Mouse (Mus musculus) neural tube, embryonic 11.5 days (tissue): ENCODE measurements around the gene Prr12. TPM values are rescaled to one million over a fixed set of nuclear protein-coding genes. Genes with fewer than 3 reads are reported as not detected.

Experiments
- ATAC-seq: fragments of 200-750 bp; cut with Nextera tagmentation; 2 replicates; pipeline ENCODE4 v1.8.0; 2017; ENCODE audit warnings: moderate number of reproducible peaks, mild to moderate bottlenecking, moderate TSS enrichment, moderate library complexity; ENCODE audit not compliant: insufficient read depth, low FRiP score, low TSS enrichment
- DNase-seq: peaks from one replicate; pipeline ENCODE4 v3.0.0-alpha.2; 2015; ENCODE audit warnings: low spot score
- H3K27ac ChIP-seq: fragments of 300-500 bp; sonication (generic); 2 replicates; pipeline ENCODE4 v1.5.1; 2014; ENCODE audit warnings: low read depth, mild to moderate bottlenecking, low read length
- H3K27me3 ChIP-seq: fragments of 300-500 bp; sonication (generic); 2 replicates; pipeline ENCODE4 v1.6.1; 2014; ENCODE audit warnings: mild to moderate bottlenecking, low read length, mixed read lengths; ENCODE audit not compliant: control insufficient read depth, insufficient read depth
- H3K36me3 ChIP-seq: fragments of 300-500 bp; sonication (generic); 2 replicates; pipeline ENCODE4 v1.6.1; 2014; ENCODE audit warnings: mild to moderate bottlenecking, low read length, moderate library complexity, mixed read lengths; ENCODE audit not compliant: control insufficient read depth, insufficient read depth
- H3K4me1 ChIP-seq: fragments of 300-500 bp; sonication (generic); 2 replicates; pipeline ENCODE4 v1.6.1; 2014; ENCODE audit warnings: low read length, mixed read lengths; ENCODE audit not compliant: control insufficient read depth, insufficient read depth
- H3K4me2 ChIP-seq: fragments of 300-500 bp; sonication (generic); 2 replicates; pipeline ENCODE4 v1.6.1; 2014; ENCODE audit warnings: low read depth, mild to moderate bottlenecking, moderate library complexity
- H3K4me3 ChIP-seq: fragments of 300-500 bp; sonication (generic); 2 replicates; pipeline ENCODE4 v1.5.1; 2014; ENCODE audit warnings: low read depth, low read length
- H3K9ac ChIP-seq: fragments of 300-500 bp; sonication (generic); 2 replicates; pipeline ENCODE4 v1.6.1; 2014; ENCODE audit warnings: mild to moderate bottlenecking, low read length
- H3K9me3 ChIP-seq: fragments of 300-500 bp; sonication (generic); 2 replicates; pipeline ENCODE4 v1.6.1; 2016; ENCODE audit warnings: low read length; ENCODE audit not compliant: control insufficient read depth
- whole genome bisulfite sequencing: fragments of 180-500 bp; shearing (Covaris S2); extraction: QIAGEN DNeasy Blood & Tissue Kit; methylation state at CpG from one replicate; pipeline ENCODE4 v1.1.7; 2014; 5-methylcytosine and 5-hydroxymethylcytosine counted together
- polyA plus RNA-seq: library from polyadenylated mRNA; unstranded; fragments of >200 nt; fragmentation: Nextera tagmentation; extraction: Ambion mirVana; gene quantifications from 2 replicates; pipeline ENCODE4 v1.2.1, GENCODE M21; 2014

Prr12 gene
- polyA plus RNA-seq, 1 experiment from 2014 or later = 13.2 TPM

DNA sequence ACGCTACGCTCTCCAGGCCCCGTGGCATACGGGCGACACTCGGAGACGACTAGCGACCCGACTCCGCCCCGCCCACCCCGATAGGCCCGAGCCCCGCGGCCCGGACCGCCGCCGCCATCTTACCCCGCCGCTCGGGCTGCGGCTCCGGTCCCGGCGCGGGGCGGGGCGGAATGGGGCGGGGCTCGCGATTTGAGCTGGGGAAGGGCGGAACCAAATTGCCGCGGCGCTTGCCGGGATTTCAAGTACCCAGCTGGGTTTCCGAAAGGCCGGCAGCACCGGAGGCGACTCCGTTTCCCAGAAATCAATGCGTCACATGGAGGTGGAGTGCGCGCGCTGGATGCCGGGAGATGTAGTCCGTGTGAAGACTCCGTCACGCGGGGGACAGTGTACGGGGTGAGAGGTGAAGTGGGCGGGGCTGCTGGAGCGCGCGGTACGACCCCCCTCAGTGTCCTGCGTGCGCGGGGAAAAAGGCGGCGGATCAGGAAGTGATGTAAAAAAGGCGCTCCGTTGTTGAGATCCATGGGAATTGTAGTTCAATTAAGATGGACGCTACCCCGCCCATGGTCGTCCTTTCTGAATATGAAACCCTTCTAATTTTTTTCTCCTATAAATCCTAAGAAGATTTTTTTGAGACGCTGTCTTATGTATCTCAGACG lies 36.6 kb downstream of the Prr12 start, which contains the start of gene Scaf1:
TSS of gene Scaf1 (minus strand) at position 407 of the 656 bp plus-strand sequence.
- peak; percentile 90 for ATAC-seq
- Histone ChIP-seq H3K36me3 (peaks cover 15% of the 10 kb centered on the region), H3K27ac (peak within 1 kb of the TSS; percentile 72), H3K4me1 (peaks cover 12% of the 10 kb centered on the region), H3K4me2 (peak within 1 kb of the TSS; percentile 84), H3K4me3 (peak within 1 kb of the TSS; percentile 76), H3K27me3 (no peaks in the 10 kb centered on the region), H3K9me3 (no peaks in the 10 kb centered on the region), H3K9ac (peak within 1 kb of the TSS; percentile 93)
- 1% methylated on average over 69 of the region's 69 CpGs for WGBS
- peak; percentile 100 for DNase-seq

DNA sequence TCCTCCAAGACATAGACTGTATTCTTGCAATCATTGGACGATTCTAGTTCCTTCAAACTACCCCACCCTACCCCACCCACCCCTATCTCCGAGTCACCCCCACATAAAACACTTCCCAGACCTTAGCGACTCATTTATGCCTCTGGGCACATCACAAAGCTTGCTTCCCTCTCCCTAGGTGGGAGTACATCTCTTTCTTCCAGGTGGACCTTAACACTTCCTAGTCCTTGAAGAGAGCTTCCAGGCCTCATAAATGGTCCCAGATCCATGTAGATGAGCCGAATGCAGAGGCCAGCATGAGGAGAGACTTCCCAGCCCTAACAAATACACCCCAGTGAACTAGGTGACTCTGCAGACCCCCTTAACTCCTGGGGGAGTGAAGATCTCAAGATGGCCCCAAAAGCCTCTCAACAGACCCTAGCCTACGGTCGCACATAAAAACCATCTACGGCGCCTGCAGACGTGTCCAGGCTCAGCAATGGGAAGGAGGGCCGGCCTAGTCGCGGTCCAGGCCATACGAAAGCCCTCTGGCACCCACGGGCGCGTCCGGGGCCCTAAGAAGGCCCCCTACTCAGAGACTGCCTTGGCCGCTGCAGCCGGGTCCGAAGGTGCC lies 37.2 kb downstream of the Prr12 start:
- WGBS = 1% methylated on average over 20 of the region's 20 CpGs
- ATAC-seq = no peak; the same call in 1 of the 2 replicates
- no peak for DNase-seq
- Histone ChIP-seq H3K9ac (peak overlapping the region; percentile 93), H3K4me3 (peak overlapping the region; percentile 76), H3K4me2 (peak overlapping the region; percentile 82), H3K9me3 (no peaks in the 10 kb centered on the region), H3K36me3 (peaks cover 17% of the 10 kb centered on the region), H3K27ac (peak overlapping the region; percentile 44; the same call in 1 of the 2 replicates), H3K27me3 (no peaks in the 10 kb centered on the region), H3K4me1 (peaks cover 12% of the 10 kb centered on the region)

DNA sequence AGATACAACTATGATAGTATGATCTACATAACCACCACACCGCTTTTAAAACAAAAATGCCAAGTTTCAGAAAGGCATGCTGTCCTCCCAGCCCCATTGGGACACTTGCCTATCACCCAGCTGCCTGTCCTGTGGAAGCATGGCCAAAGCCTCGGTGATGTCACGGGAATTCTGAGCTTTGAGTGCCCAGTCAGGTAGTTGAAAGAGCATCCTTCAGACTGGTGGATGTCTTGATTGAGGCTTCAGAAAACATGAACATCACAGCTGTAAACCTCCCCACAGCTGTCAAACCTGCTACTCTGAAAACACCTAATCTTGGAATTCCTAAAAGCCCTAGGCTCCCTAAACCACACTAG lies 38.6 kb downstream of the Prr12 start:
- no peak overlapping the region for H3K27ac ChIP-seq
- WGBS = 96% methylated on average over 3 of the region's 3 CpGs
- H3K36me3 ChIP-seq = peaks cover 22% of the 10 kb centered on the region
- H3K4me2 ChIP-seq = no peak overlapping the region
- H3K9me3 ChIP-seq = no peaks in the 10 kb centered on the region
- no peak for ATAC-seq
- DNase-seq = no peak
- no peaks in the 10 kb centered on the region for H3K27me3 ChIP-seq
- H3K4me1 ChIP-seq = peaks cover 12% of the 10 kb centered on the region
- H3K4me3 ChIP-seq = no peak overlapping the region
- H3K9ac ChIP-seq = no peak overlapping the region

DNA sequence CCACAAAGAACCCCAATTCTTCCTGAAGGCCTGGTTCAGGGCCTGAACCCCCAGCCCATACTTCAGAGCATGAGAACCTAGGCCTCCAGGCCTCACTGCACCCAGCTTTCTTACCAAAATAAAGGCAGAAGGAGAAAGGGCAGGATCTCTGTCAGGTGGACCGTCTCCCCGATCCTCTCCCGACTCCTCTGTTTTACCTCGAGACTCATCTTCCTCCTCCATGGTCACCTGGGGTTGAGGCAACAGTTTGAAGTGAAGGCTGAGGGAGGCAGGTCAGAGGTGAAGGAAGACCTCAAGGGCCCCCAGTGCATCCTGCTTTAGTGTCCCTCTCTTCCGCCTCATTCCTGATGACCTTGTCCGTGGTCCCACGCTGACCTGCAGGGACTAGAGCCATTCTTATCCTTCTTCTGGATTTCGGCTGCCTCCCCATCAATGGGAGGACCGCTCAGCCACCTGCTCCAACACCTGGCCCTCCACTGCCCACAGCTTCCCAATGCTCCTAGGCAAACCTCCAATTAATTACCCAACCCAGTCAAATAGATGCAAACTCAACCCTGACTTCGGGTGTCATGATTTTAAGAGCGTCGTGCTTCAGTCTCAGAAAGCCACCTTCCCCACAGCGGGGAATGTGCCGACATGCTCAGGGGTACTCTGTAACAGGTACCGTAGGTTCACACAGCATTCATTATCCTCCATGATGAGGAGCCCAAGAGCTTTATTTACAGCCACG lies 39.1 kb downstream of the Prr12 start:
- Histone ChIP-seq H3K4me3 (no peak overlapping the region), H3K9me3 (no peaks in the 10 kb centered on the region), H3K4me2 (no peak overlapping the region), H3K27me3 (no peaks in the 10 kb centered on the region), H3K36me3 (peaks cover 25% of the 10 kb centered on the region), H3K9ac (no peak overlapping the region), H3K27ac (no peak overlapping the region), H3K4me1 (peaks cover 12% of the 10 kb centered on the region)
- ATAC-seq (no peak), DNase-seq (no peak)
- WGBS = 96% methylated on average over 16 of the region's 16 CpGs

DNA sequence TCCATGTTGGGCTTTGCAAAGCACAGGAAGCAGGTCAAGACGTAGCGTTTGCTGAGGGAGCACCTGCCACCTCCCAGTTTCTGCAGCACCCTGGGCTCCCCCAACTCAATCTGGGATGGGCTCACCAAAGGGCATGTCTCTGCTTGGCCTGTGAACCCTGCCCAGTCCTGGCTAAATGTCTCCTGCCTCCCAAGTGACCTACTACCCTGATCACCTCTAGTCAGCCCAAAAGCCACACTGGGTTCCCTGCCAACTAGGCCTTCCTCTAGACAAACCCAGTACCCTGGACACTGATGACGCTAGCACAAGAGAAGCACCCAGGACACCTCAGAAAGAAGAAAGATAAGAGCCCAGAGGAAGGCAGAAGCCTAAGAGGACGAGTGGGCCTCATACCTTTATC lies 39.9 kb downstream of the Prr12 start:
- 86% methylated on average over 4 of the region's 4 CpGs for WGBS
- H3K27me3 ChIP-seq = no peaks in the 10 kb centered on the region
- no peak for ATAC-seq
- no peak for DNase-seq
- peaks cover 9% of the 10 kb centered on the region for H3K4me1 ChIP-seq
- peaks cover 31% of the 10 kb centered on the region for H3K36me3 ChIP-seq
- no peak overlapping the region for H3K4me2 ChIP-seq
- no peak overlapping the region for H3K27ac ChIP-seq
- H3K9ac ChIP-seq = no peak overlapping the region
- no peak overlapping the region for H3K4me3 ChIP-seq
- no peaks in the 10 kb centered on the region for H3K9me3 ChIP-seq

DNA sequence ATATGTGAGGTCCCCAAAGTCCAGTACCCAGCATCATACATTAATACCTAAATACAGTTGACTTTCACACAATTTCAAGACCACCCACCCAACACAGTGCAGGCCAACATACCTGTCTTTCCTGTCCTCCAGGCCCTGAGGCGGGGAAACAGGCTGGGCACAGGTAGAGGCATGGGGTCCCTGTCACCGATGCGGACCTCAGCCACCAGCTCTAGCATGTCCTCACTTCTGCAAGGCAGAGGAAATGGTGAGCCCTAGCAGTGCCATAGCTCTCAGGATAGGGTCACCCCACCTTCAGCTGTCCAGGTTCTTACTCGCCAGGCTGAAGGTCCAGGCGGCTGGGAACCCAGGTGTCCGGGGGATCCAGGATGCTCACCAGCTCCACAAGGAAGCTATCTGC lies 40.7 kb downstream of the Prr12 start:
- H3K4me3 ChIP-seq = no peak overlapping the region
- WGBS = 98% methylated on average over 6 of the region's 6 CpGs
- peaks cover 9% of the 10 kb centered on the region for H3K4me1 ChIP-seq
- no peaks in the 10 kb centered on the region for H3K27me3 ChIP-seq
- no peak overlapping the region for H3K27ac ChIP-seq
- no peak overlapping the region for H3K9ac ChIP-seq
- no peaks in the 10 kb centered on the region for H3K9me3 ChIP-seq
- H3K4me2 ChIP-seq = no peak overlapping the region
- DNase-seq (no peak), ATAC-seq (no peak)
- H3K36me3 ChIP-seq = peaks cover 40% of the 10 kb centered on the region

DNA sequence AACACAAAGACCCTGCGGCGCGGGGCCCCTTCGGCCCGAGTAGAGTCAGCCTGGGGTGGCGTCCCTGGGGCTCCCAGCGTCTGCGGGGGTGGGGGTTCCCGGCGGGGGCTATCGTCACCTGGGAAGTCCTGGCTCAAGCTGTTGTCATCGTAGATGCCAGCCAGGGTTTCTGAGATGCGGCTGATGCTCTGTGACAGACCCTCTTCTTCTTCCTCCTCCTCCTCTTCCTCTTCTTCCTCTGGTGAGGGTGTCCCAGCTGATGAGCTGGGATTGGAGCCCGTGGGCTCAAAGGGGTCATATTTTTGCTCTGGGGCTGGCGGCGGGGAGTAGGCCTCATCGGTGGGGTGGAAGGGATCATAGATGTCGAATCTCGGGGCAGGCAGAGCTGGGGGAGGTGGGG lies 44.3 kb downstream of the Prr12 start:
- Histone ChIP-seq H3K4me1 (no peaks in the 10 kb centered on the region), H3K27ac (no peak overlapping the region), H3K36me3 (peaks cover 67% of the 10 kb centered on the region), H3K27me3 (no peaks in the 10 kb centered on the region), H3K4me2 (no peak overlapping the region), H3K9me3 (no peaks in the 10 kb centered on the region), H3K4me3 (no peak overlapping the region), H3K9ac (no peak overlapping the region)
- no peak for ATAC-seq
- no peak for DNase-seq
- 94% methylated on average over 19 of the region's 19 CpGs for WGBS

DNA sequence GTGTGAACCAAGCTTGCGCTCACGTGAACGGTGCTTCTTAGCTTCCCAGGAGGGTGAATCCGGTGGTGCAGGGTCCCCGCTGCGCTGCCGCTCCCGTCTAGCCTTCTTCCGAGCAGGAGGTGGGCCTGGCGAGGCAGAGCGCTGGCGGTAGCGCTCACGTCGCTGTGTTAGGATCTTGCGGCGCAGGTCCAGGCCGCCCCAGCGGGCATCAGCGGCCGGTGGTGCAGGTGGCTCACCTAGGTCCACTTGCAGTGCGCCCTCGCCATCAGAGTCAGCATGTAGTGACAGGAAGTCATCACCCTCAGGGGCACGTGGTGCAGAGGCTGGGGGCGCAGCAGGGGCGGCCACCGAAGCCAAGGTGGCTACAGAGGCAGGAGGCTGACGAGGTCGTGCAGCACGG lies 44.8 kb downstream of the Prr12 start:
- H3K4me3 ChIP-seq = no peak overlapping the region
- no peak for DNase-seq
- no peak overlapping the region for H3K4me2 ChIP-seq
- 95% methylated on average over 30 of the region's 30 CpGs for WGBS
- H3K4me1 ChIP-seq = no peaks in the 10 kb centered on the region
- H3K9me3 ChIP-seq = no peaks in the 10 kb centered on the region
- H3K36me3 ChIP-seq = peaks cover 72% of the 10 kb centered on the region
- no peak overlapping the region for H3K9ac ChIP-seq
- ATAC-seq = no peak
- H3K27me3 ChIP-seq = no peaks in the 10 kb centered on the region
- no peak overlapping the region for H3K27ac ChIP-seq
